Mouse (Mus musculus) cerebellum, adult 9-10 months (tissue): ENCODE results near the gene Ddx19b.
"Not testable (repeated sequence)": the region's sequence is repeated elsewhere in the genome, so short reads cannot be mapped to it uniquely, and the experiment has no call there.

ENCODE experiments used
- DNase-seq: peaks from one replicate; pipeline ENCODE4 v3.0.0; 2022

Ddx19b gene

GRCm38 (mm10) chr8:111033482-111034215, 2.1 kb upstream of the Ddx19b start:
- peak; percentile 100 for DNase-seq

- no peak for DNase-seq
Observed at GRCm38 (mm10) chr8:111032916-111033315, 1.4 kb upstream of the Ddx19b start, which contains the start of gene Aars. Aars (plus strand) TSS chr8:111033144.

- no peak for DNase-seq
Observed at GRCm38 (mm10) chr8:111030045-111030444, 1.5 kb downstream of the Ddx19b start.

- DNase-seq: no peak
Observed at GRCm38 (mm10) chr8:111029589-111029988, 2.0 kb downstream of the Ddx19b start.

GRCm38 (mm10) chr8:111027391-111027937, 4.1 kb downstream of the Ddx19b start:
- peak; percentile 86 for DNase-seq

GRCm38 (mm10) chr8:111026609-111027008, 4.9 kb downstream of the Ddx19b start:
- DNase-seq: not testable (repeated sequence)

GRCm38 (mm10) chr8:111010230-111010991, 21.1 kb downstream of the Ddx19b start:
- not testable (repeated sequence) for DNase-seq

GRCm38 (mm10) chr8:110997547-110998531, 33.7 kb downstream of the Ddx19b start, which contains the start of gene Ddx19a:
Ddx19a (minus strand) TSS chr8:110997800.
- peak; percentile 84 for DNase-seq

- DNase-seq: no peak
Observed at GRCm38 (mm10) chr8:110996641-110997430, 34.7 kb downstream of the Ddx19b start.

GRCm38 (mm10) chr8:110990017-110990416, 41.5 kb downstream of the Ddx19b start:
- DNase-seq: no peak

GRCm38 (mm10) chr8:110987805-110988744, 43.5 kb downstream of the Ddx19b start:
- DNase-seq: no peak

GRCm38 (mm10) chr8:110981304-110981703, 50.2 kb downstream of the Ddx19b start:
- no peak for DNase-seq

GRCm38 (mm10) chr8:110977987-110978386, 53.6 kb downstream of the Ddx19b start:
- not testable (repeated sequence) for DNase-seq

GRCm38 (mm10) chr8:110976532-110976931, 55.0 kb downstream of the Ddx19b start:
- DNase-seq: not testable (repeated sequence)

- DNase-seq: peak; percentile 65
Observed at GRCm38 (mm10) chr8:110969910-110970770, 61.4 kb downstream of the Ddx19b start.

- peak; percentile 87 for DNase-seq
Observed at GRCm38 (mm10) chr8:110967326-110967725, 64.2 kb downstream of the Ddx19b start.

GRCm38 (mm10) chr8:110966586-110966985, 65.0 kb downstream of the Ddx19b start:
- peak; percentile 53 for DNase-seq

- peak; percentile 92 for DNase-seq
Observed at GRCm38 (mm10) chr8:110965594-110965993, 66.0 kb downstream of the Ddx19b start.

GRCm38 (mm10) chr8:110964666-110965065, 66.9 kb downstream of the Ddx19b start:
- DNase-seq: no peak
